Mouse (Mus musculus): ENCODE results near the gene Tsga10.
"Not testable (repeated sequence)": the region's sequence is repeated elsewhere in the genome, so short reads cannot be mapped to it uniquely, and the experiment has no call there.

Tsga10 gene

GRCm38 (mm10) chr1:37719761-37720640, 146.2 kb downstream of the Tsga10 start, which contains the start of gene 2010300C02Rik:
TSS of gene 2010300C02Rik (minus strand) at chr1:37720085.
- DNase-seq, result peak; percentile 11 to 72

- DNase-seq, result no peak
These were observed 147.1 kb downstream of the Tsga10 start for GRCm38 (mm10) chr1:37719030-37719723.

GRCm38 (mm10) chr1:37718516-37718915, 147.7 kb downstream of the Tsga10 start:
- DNase-seq, result no peak

- no peak for DNase-seq
These were observed 148.6 kb downstream of the Tsga10 start for GRCm38 (mm10) chr1:37717415-37718195.

GRCm38 (mm10) chr1:37712357-37712737, 153.9 kb downstream of the Tsga10 start:
- DNase-seq, result not testable (repeated sequence)

DNA sequence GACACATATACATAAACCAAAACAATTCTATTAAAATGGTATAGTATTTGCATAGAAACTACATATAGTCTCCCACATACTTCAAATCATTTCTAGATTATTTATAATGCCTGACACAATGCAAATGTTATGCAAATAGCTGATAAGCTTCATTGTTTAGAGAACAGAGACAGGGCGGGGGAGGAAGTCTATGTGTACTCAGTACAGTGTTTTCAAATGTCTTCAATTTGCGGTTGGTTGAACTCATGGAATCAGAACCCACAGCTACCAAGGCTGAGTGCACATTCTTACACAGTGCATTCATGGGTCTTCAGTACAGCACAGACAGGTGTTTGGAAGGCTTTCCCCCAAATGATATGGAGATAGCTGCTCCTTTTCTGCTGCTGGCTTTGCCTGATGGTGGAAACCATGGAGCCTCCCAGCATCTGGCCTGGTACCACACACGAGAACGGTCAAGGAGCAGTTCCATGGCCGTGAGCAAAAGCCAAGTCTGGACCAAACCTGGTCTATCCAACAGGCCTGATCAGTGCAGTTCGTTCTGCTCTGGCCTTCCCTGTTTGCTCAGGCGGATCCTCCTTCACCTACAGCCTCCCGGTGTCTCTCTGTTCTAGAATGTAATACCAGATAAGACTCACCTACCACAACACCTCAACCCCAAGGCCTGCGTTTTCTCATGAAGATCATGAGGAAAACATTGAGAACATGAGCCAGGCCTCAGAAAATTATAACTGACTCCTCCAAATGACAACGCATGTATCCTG, 154.5 kb downstream of the Tsga10 start:
- DNase-seq, result no peak

DNA sequence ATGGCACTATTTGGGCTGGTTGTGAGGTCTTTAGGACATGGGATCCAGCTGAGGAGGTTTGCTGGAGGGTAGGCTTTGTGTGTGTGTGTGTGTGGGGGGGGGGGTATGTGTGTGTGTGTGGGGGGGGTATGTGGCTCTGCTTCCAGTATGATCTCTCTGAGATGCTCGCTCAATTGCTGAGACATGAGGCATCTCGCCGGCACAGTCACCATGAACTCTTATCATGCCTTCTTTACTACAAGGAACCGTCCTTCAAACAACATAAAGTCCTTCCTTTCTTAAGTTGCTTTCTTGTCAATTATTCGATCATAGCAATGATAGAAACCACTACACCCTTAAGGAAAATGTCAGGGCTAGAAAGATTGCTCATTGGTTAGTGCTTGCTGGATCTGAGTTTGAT, 155.1 kb downstream of the Tsga10 start:
- DNase-seq, result no peak

DNA sequence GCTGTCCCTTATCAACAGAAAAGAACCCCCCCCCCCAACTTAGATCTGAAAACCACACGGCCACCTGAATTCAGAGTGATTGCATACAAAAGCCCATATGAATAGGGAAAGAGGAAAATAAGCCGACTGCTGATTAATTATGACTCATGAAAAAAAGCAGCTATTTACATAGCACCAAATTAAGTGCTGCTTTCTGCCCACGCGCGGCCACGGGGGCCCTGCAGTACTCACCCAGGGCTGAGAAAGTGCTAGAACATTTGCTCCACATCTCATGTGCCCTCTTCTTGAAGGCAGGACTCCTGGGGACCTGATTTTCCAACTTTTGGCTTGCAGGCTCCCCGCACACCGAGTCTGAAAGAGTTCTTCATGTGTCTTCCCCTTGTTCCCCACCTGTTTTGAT, 156.5 kb downstream of the Tsga10 start:
- no peak for DNase-seq

- DNase-seq, result no peak
These were observed 157.8 kb downstream of the Tsga10 start for GRCm38 (mm10) chr1:37708270-37708955.

Data from kidney, postnatal 36 days (tissue).